Mouse (Mus musculus) lung, embryonic 16.5 days (tissue): ENCODE data around the gene Fanca. TPM values are rescaled to one million over a fixed set of nuclear protein-coding genes. Genes with fewer than 3 reads are reported as not detected.

Experiments
- ATAC-seq: fragments of 200-750 bp; cut with Nextera tagmentation; 2 replicates; pipeline ENCODE4 v1.8.0; 2017; ENCODE audit warnings: low read depth, mild to moderate bottlenecking, moderate library complexity
- H3K27ac ChIP-seq: fragments of 300-500 bp; sonication (generic); 2 replicates; pipeline ENCODE4 v1.5.1; 2014; ENCODE audit warnings: mild to moderate bottlenecking, control low read depth, low read length
- H3K27me3 ChIP-seq: fragments of 300-500 bp; sonication (generic); 2 replicates; pipeline ENCODE4 v1.6.1; 2014; ENCODE audit warnings: low read depth, low read length, mixed read lengths; ENCODE audit not compliant: control insufficient read depth, insufficient read depth
- H3K36me3 ChIP-seq: fragments of 300-500 bp; sonication (generic); 2 replicates; pipeline ENCODE4 v1.6.1; 2014; ENCODE audit warnings: low read length; ENCODE audit not compliant: control insufficient read depth, insufficient read depth
- H3K4me1 ChIP-seq: fragments of 300-500 bp; sonication (generic); replicated peaks from 2 replicates; pipeline ENCODE4 v1.6.1; 2014; ENCODE audit warnings: low read length, mixed read lengths; ENCODE audit not compliant: control insufficient read depth, insufficient read depth
- H3K4me2 ChIP-seq: fragments of 300-500 bp; sonication (generic); 2 replicates; pipeline ENCODE4 v1.6.1; 2014; ENCODE audit warnings: low read depth, low read length, control low read depth
- H3K4me3 ChIP-seq: fragments of 300-500 bp; sonication (generic); 2 replicates; pipeline ENCODE4 v1.5.1; 2014; ENCODE audit warnings: mild to moderate bottlenecking, low read length, control low read depth
- H3K9ac ChIP-seq: fragments of 300-500 bp; sonication (generic); 2 replicates; pipeline ENCODE4 v1.6.1; 2014; ENCODE audit warnings: low read length, control low read depth
- H3K9me3 ChIP-seq: fragments of 300-500 bp; sonication (generic); 2 replicates; pipeline ENCODE4 v1.6.1; 2016; ENCODE audit warnings: low read length; ENCODE audit not compliant: control insufficient read depth
- WGBS: fragments of 180-500 bp; shearing (Covaris S2); extraction: QIAGEN DNeasy Blood & Tissue Kit; methylation state at CpG from one replicate; pipeline ENCODE4 v1.1.7; 2014; 5-methylcytosine and 5-hydroxymethylcytosine counted together
- polyA plus RNA-seq: library from polyadenylated mRNA; unstranded; fragments of >200 nt; fragmentation: Nextera tagmentation; extraction: Ambion mirVana; gene quantifications from 2 replicates; pipeline ENCODE4 v1.2.1, GENCODE M21; 2015

Gene Fanca
- polyA plus RNA-seq, 1 experiment from 2014 or later = 29.4 TPM

DNA sequence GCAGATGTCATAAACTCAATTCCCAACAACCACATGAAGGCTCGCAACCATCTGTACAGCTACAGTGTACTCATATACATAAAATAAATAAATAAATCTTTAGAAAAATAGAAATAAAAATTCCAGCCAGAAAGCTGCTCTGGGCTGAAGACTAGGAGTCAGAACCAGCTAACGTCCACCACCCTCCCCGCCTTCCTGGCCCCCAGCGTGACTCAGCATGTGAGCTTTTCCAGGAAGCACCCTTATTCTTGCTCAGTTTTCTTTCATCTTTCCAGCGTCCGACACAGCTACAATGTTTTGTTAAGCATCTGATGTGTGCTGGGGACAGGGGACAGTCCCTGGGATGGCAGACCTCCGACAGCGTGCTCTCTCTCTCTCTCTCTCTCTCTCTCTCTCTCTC, 26.8 kb upstream of the Fanca start:
- no peaks in the 10 kb centered on the region for H3K36me3 ChIP-seq
- no peak for ATAC-seq
- no peak overlapping the region for H3K4me2 ChIP-seq
- 66% methylated on average over 8 of the region's 8 CpGs for WGBS
- H3K27ac ChIP-seq = no peak overlapping the region
- no peaks in the 10 kb centered on the region for H3K9me3 ChIP-seq
- H3K27me3 ChIP-seq = no peaks in the 10 kb centered on the region
- H3K4me1 ChIP-seq = peaks cover 22% of the 10 kb centered on the region
- H3K9ac ChIP-seq = no peak overlapping the region
- H3K4me3 ChIP-seq = no peak overlapping the region

DNA sequence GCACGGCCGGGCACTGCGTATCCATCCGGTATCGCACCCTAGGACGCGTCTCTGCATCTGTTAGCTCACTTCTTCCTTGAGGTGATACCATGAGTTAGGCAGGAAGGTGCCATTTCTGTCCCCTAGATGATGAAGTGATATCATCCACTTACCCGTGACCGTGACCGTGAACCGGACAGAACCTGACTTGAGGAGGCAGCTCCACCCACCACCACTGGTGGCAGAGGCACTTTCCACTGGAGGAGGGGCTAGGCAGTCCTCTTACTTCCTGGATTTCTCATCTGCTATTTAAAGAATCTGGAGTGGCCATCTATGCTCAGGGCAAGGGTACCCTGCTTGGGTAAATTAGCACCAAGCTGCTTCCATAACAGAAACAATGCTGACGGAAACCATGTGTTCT, 25.0 kb upstream of the Fanca start:
- Histone ChIP-seq H3K4me2 (no peak overlapping the region), H3K27ac (no peak overlapping the region), H3K9ac (no peak overlapping the region), H3K9me3 (no peaks in the 10 kb centered on the region), H3K36me3 (no peaks in the 10 kb centered on the region), H3K4me3 (no peak overlapping the region), H3K27me3 (no peaks in the 10 kb centered on the region), H3K4me1 (peaks cover 15% of the 10 kb centered on the region)
- WGBS = 63% methylated on average over 12 of the region's 12 CpGs
- no peak; the same call in 1 of the 2 replicates for ATAC-seq

DNA sequence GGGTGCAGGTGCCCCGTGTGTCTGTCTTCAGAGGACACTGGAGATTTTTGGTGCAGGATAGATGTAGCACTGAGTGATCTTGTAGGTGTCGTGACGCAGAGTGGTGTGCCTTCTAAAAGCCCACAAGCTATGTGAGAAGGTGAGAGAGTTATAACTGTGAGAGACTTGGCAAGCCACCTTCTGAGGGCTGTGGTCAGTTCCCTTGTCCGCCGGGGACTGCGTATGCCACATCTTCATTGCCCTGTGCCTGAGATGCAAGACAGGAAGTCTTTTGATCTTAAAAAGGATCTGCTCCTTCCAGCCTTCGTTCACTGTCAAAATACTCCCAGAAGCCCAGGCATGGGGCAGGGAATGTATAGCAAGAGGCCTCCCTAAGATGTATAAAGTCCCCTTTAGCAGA, 24.5 kb upstream of the Fanca start:
- Histone ChIP-seq H3K9ac (no peak overlapping the region), H3K36me3 (no peaks in the 10 kb centered on the region), H3K4me2 (no peak overlapping the region), H3K4me3 (no peak overlapping the region), H3K9me3 (no peaks in the 10 kb centered on the region), H3K27ac (no peak overlapping the region), H3K27me3 (no peaks in the 10 kb centered on the region), H3K4me1 (peaks cover 11% of the 10 kb centered on the region)
- no peak for ATAC-seq
- 55% methylated on average over 7 of the region's 7 CpGs for WGBS

DNA sequence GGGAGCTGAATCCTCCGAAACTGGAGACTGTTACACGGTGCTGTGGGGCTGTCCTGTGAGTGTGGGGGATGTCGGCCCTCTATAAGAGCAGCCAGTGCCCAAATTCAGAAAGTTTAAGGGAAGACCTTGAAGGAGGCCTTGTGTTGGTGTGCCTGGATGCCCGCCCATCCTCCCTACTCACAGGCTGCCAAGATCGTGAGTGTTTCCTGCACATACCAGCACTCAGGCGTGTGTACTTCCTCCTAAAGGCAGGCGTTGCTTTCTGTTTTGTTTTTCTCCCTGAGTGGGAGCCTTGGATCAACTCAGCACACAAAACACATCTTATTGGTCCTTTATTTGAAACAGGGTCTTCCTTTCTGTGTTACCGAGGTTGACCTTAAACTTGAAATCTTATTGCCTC, 23.9 kb upstream of the Fanca start:
- H3K27me3 ChIP-seq = no peaks in the 10 kb centered on the region
- no peak for ATAC-seq
- H3K4me2 ChIP-seq = no peak overlapping the region
- no peaks in the 10 kb centered on the region for H3K9me3 ChIP-seq
- WGBS = 65% methylated on average over 8 of the region's 8 CpGs
- no peaks in the 10 kb centered on the region for H3K36me3 ChIP-seq
- no peak overlapping the region for H3K9ac ChIP-seq
- peaks cover 8% of the 10 kb centered on the region for H3K4me1 ChIP-seq
- no peak overlapping the region for H3K27ac ChIP-seq
- no peak overlapping the region for H3K4me3 ChIP-seq

DNA sequence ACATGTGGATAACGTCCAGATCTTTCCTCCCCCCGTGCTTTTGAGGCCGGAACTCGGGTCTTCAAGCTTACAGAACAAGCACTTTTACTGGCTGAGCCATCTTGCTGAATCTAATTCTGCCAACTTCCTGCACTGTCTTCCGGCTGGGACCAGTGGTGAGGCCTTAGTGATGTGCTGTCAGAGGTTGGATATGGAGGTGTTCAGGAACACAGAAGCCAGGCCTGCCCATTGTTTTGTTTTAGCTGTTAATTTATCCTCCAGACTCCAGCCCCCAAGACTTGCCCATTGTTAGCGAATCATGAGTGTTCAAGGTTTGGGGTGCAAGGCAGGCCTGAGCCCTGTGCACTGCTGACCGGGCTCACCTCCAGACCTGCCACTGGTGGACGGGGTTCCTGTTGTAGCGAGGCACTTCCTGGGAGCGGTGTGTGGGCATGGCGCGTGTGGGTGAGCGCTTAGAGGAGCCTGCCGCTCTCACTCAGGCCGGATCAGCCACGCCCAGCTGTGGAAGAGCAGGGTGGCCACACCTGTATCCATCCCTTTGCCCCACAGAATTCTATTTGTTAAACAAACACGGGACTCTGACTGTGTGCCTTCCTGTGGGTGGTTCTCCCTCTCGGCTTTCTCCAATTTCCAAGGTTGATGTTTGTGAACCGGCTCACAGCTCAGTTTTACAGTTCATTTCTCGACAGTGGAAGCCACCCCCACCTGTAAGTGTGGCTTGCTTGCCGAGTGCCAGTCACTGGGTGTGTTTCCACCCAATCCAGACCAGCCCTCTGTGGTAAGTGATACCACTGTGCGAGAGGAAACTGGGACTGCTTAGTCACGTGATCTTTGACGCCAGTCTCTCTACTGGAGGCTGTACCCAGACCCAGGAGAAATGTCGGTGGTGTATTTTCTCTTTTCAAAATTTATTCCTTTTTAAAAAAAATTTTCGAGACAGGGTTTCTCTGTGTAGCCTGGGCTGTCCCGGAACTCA, 23.0 kb upstream of the Fanca start:
- Histone ChIP-seq H3K9ac (no peak overlapping the region), H3K36me3 (no peaks in the 10 kb centered on the region), H3K27ac (no peak overlapping the region), H3K9me3 (no peaks in the 10 kb centered on the region), H3K4me2 (no peak overlapping the region), H3K4me1 (peaks cover 8% of the 10 kb centered on the region), H3K4me3 (no peak overlapping the region), H3K27me3 (no peaks in the 10 kb centered on the region)
- 73% methylated on average over 27 of the region's 27 CpGs for WGBS
- ATAC-seq = no peak

DNA sequence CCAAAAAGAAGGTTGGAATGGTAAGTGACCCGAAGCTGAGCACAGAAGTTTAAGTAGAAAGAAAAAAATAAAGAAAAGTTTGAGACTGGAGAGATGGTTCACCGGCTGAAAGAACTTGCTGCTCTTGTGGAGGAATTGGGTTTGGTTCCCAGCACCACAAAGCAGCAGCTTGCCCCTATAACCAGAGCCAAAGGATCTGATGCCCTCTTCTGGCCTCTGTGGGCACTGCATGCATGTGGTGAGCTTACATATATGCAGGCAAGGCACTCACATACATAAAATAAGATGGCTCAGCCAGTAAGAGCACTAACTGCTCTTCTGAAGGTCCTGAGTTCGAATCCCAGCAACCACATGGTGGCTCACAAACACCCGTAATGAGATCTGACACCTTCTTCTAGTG, 21.7 kb upstream of the Fanca start:
- Histone ChIP-seq H3K4me3 (no peak overlapping the region), H3K27ac (no peak overlapping the region), H3K9ac (no peak overlapping the region), H3K4me2 (no peak overlapping the region), H3K4me1 (peaks cover 8% of the 10 kb centered on the region), H3K27me3 (no peaks in the 10 kb centered on the region; the same call in 1 of the 2 replicates), H3K36me3 (no peaks in the 10 kb centered on the region), H3K9me3 (no peaks in the 10 kb centered on the region)
- WGBS = 92% methylated on average over 4 of the region's 4 CpGs
- ATAC-seq = no peak

DNA sequence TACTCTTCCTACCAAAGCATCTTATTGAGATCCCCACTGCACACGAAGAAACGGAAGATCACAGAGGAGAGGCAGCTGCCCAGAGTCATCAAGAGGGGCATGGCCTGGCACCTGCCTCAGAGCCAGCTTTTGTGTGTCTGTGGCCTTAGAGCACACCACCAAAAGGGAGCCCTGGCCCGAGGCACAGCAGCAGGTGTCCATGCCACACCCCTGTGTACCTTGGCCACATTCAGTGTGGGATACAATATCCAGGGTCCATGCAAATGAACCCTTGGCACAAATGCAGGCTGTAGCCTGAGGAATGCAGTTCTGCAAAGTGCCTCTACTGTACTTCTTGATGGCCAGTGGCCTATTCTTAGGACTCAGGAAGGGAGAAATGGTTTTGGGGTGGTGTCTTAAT, 19.1 kb upstream of the Fanca start:
- Histone ChIP-seq H3K27me3 (peaks cover 12% of the 10 kb centered on the region), H3K9ac (no peak overlapping the region), H3K27ac (no peak overlapping the region), H3K4me1 (0 out of 2 replicates have a peak, but pooled peaks cover 3% of the 10 kb centered on the region), H3K36me3 (no peaks in the 10 kb centered on the region), H3K9me3 (no peaks in the 10 kb centered on the region), H3K4me3 (no peak overlapping the region), H3K4me2 (no peak overlapping the region)
- ATAC-seq = no peak
- WGBS = 75% methylated on average over 3 of the region's 3 CpGs

DNA sequence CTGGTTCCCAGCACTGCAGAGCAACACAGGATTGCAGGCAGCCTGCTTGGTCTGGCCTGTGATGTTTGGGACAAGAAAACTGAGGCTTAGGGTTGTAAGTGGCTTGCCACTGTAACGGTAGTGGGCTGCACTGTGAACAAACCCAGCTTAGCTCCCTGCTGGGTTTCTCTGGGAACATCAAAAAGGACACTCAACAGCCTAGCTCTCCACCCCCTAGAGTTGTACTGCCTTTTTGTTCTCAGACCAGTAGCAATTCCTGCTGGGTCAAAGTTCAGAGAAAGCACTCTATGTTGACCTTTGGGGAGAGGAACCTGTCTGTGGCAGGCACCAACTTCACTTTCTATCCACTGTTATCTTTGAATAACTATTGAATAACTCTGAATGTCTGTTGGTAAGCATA, 16.1 kb upstream of the Fanca start:
- no peak for ATAC-seq
- Histone ChIP-seq H3K27me3 (peaks cover 12% of the 10 kb centered on the region), H3K9ac (no peak overlapping the region), H3K27ac (no peak overlapping the region), H3K4me1 (0 out of 2 replicates have a peak, but pooled peaks cover 3% of the 10 kb centered on the region), H3K4me2 (no peak overlapping the region), H3K36me3 (no peaks in the 10 kb centered on the region), H3K9me3 (no peaks in the 10 kb centered on the region), H3K4me3 (no peak overlapping the region)
- WGBS = 12% methylated on average over 1 of the region's 1 CpGs

DNA sequence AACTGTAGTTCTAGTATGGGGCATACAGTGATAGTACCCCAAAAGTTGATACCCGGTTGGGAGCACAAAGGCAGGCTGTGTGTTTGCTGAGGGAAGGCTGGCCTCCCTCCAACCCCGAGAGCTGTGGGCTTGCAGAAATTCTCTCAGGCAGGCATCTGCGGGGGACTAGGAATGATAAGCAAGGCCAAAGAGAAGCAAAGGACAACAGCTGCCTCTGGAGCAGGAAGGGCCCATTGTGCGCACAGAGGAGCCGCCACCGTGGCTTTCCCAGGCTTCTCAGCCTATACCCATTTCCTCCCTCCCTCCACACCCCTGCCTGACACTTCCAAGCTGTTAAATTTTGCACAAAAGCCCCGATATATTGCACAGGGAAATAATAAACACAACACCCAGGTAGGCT, 15.5 kb upstream of the Fanca start:
- 6% methylated on average over 7 of the region's 7 CpGs for WGBS
- Histone ChIP-seq H3K4me1 (0 out of 2 replicates have a peak, but pooled peaks cover 3% of the 10 kb centered on the region), H3K27ac (no peak overlapping the region), H3K9me3 (no peaks in the 10 kb centered on the region), H3K9ac (no peak overlapping the region), H3K27me3 (peaks cover 12% of the 10 kb centered on the region), H3K4me2 (no peak overlapping the region), H3K4me3 (no peak overlapping the region), H3K36me3 (no peaks in the 10 kb centered on the region)
- no peak for ATAC-seq
